Mouse (Mus musculus) ES-Bruce4 (cell line): Measurements from ENCODE around the gene Tom1. TPM values are rescaled to one million over a fixed set of nuclear protein-coding genes. Genes with fewer than 3 reads are reported as not detected.

Experiments used
- H3K27ac ChIP-seq: 2 replicates; pipeline ENCODE4 v1.5.1; 2012; ENCODE audit warnings: low read length, inconsistent platforms; ENCODE audit not compliant: insufficient read depth
- H3K27me3 ChIP-seq: 2 replicates; pipeline ENCODE4 v1.6.1; 2012; ENCODE audit warnings: mild to moderate bottlenecking, low read length, inconsistent platforms; ENCODE audit not compliant: control insufficient read depth, poor library complexity, insufficient read depth, severe bottlenecking
- H3K36me3 ChIP-seq: 2 replicates; pipeline ENCODE4 v1.6.1; 2012; ENCODE audit warnings: inconsistent platforms, mild to moderate bottlenecking, low read length, moderate library complexity; ENCODE audit not compliant: control insufficient read depth, poor library complexity, insufficient read depth, severe bottlenecking
- H3K4me1 ChIP-seq: one replicate; pipeline ENCODE4 v1.8.1; 2011; ENCODE audit warnings: low read length; ENCODE audit not compliant: control insufficient read depth, insufficient read depth
- H3K4me3 ChIP-seq: 2 replicates; pipeline ENCODE4 v1.5.1; 2011; ENCODE audit warnings: low read depth, mild to moderate bottlenecking, low read length
- H3K9ac ChIP-seq: 2 replicates; pipeline ENCODE4 v1.6.1; 2012; ENCODE audit warnings: low read depth, mild to moderate bottlenecking, inconsistent platforms; ENCODE audit not compliant: poor library complexity, severe bottlenecking
- H3K9me3 ChIP-seq: replicated peaks from 2 replicates; pipeline ENCODE4 v1.6.1; 2012; ENCODE audit warnings: mild to moderate bottlenecking, low read length, inconsistent platforms; ENCODE audit not compliant: control insufficient read depth, poor library complexity, insufficient read depth, severe bottlenecking
- CTCF ChIP-seq: IDR thresholded peaks from one replicate; pipeline ENCODE4 v1.8.1; 2011; ENCODE audit warnings: low read depth, low read length
- EP300 ChIP-seq: IDR thresholded peaks from 2 replicates; pipeline ENCODE4 v1.6.1; 2011; ENCODE audit warnings: low read depth, low read length; ENCODE audit not compliant: insufficient read depth
- POLR2A ChIP-seq: IDR thresholded peaks from one replicate; pipeline ENCODE4 v1.8.1; 2011; ENCODE audit warnings: low read length; ENCODE audit not compliant: insufficient read depth
- polyA plus RNA-seq: library from polyadenylated mRNA; stranded (reverse); fragments of >200 nt; gene quantifications from 2 replicates; pipeline ENCODE4 v1.2.4, GENCODE M21; 2011; ENCODE audit warnings: low read depth; ENCODE audit not compliant: missing spikeins, insufficient read depth, insufficient read length

The Tom1 gene
- polyA plus RNA-seq, 1 experiment, result 46.1 TPM

DNA sequence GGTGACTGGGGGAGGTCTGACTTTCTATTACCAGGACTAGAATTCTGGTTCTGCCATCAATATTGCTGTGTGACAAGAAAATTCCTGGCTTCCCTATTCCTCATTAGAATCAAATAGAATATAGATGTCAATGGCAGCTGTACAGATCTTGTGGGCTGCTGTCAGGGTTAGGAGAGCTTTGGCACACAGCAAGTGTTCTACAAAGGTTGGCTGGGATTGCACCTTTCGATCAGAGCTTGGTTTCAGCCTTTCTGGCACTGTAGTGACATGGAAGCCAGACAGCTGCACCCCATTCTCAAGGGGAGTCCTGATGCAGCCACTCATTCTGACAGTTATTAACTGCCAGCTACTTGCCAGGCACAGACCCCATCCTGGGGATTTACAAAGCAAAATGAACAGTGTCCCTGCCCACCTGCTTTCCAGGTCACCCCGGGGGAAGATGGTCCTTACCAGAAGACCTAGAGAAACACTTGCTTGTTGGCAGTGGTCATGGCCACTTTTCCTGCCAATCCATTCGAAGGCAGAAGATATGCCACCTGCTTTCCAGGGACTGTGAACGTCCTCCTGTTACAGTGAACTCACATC is 57.4 kb downstream of the Tom1 start:
- H3K4me1 ChIP-seq, result peaks cover 3% of the 10 kb centered on the region
- H3K36me3 ChIP-seq, result peaks cover 4% of the 10 kb centered on the region

DNA sequence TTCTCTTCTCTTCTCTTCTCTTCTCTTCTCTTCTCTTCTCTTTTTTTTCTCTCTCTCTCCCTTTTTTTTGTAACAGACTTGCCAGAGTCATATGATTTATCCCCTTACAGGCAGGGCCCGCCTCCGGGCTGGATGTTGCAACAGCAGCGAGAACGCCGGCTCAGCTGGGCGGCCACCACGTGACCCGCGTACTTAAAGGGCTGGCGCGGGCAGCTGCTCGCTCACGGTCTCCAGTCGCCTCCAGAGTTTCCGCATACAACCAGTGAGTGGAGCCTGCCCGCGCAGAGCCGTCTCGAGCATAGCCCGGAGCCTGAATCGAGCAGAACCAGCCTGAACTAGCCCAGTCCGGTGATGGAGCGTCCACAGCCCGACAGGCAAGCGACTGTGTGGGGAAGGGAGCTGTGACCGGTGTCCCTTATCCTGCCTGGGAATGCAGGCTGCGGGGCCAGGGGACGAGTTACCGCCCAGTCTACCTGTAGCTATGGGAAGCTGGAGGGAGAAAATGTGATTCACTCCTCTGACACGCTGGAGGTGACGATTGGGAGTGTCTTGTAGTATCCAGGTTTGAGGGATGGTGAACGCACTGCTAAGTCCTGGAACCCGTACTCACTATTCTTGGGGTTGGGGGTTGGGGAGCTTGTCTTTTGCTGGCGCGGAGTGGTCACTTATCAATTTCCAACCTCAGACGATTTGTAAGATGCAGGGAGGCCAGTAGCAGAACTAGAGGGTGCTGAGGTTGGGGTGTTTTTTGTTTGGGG is 60.1 kb downstream of the Tom1 start, which contains the start of gene Hmox1:
TSS of gene Hmox1 (plus strand) at position 223 of the 758 bp plus-strand sequence.
- TF ChIP-seq CTCF (no peak), POLR2A (peak; percentile 81), EP300 (peak; percentile 52; the same call in 1 of the 2 replicates)
- peak within 1 kb of the TSS; percentile 79 for H3K9ac ChIP-seq
- no peaks in the 10 kb centered on the region for H3K27me3 ChIP-seq
- no peaks in the 10 kb centered on the region for H3K9me3 ChIP-seq
- H3K36me3 ChIP-seq, result peaks cover 31% of the 10 kb centered on the region
- peak within 1 kb of the TSS; percentile 59 for H3K27ac ChIP-seq
- peaks cover 3% of the 10 kb centered on the region for H3K4me1 ChIP-seq
- H3K4me3 ChIP-seq, result peak within 1 kb of the TSS; percentile 80

More for the DNA sequence above, 57.4 kb downstream of the Tom1 start:
- Histone ChIP-seq H3K27me3 (no peaks in the 10 kb centered on the region), H3K9me3 (no peaks in the 10 kb centered on the region), H3K4me3 (no peak overlapping the region), H3K27ac (no peak overlapping the region), H3K9ac (no peak overlapping the region)
- no peak for TF ChIP-seq POLR2A
- no peak for TF ChIP-seq CTCF
- no peak for TF ChIP-seq EP300

DNA sequence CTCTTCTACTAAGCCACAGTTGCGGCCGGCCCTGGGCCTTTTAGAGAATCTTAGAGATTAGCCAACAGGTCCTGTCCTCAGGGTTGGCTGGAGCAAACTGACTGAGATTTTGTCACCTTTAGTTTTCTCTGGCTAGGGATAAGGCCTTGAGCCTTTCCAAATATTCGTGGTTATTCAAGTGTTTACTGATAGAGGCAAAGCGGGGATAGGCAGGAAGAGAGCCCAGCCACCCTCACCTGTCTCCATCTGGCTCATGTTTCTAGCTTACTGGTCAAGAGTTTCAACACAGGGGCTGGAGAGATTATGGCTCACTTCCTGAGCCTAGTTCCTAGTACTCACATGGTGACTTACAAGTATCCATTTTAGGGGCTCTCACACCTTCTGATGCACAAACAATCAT is 69.5 kb downstream of the Tom1 start:
- Histone ChIP-seq H3K36me3 (peaks cover 30% of the 10 kb centered on the region), H3K9ac (no peak overlapping the region), H3K9me3 (no peaks in the 10 kb centered on the region), H3K4me3 (no peak overlapping the region), H3K27ac (no peak overlapping the region), H3K4me1 (no peaks in the 10 kb centered on the region), H3K27me3 (no peaks in the 10 kb centered on the region)
- no peak for TF ChIP-seq EP300
- TF ChIP-seq CTCF, result no peak
- no peak for TF ChIP-seq POLR2A

DNA sequence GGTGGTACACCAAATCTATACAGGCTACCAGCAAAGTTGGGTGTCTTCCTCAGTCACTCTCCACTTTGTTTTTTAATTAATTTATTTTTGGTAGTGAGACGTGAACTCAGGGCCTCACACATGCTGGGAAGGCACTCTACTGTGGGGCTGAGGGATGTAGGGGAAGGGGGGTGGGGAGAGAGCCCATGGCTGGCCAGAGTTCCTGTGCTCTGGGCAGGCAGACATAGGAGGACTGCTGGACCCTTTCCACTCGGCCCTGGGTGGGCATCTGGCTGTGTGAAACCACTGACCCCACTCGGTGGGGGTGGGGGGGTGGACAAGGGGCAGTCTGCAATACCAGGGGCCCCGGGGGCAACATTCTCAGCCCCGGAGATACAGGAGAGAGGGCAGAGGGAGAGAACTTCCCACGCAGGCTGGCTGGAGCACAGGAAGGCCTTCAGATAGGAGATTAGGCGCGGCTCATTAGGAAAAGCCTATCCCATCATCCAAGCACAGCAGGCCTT is 69.9 kb downstream of the Tom1 start:
- Histone ChIP-seq H3K36me3 (peaks cover 25% of the 10 kb centered on the region), H3K4me3 (no peak overlapping the region), H3K4me1 (no peaks in the 10 kb centered on the region), H3K27me3 (no peaks in the 10 kb centered on the region), H3K27ac (no peak overlapping the region), H3K9ac (no peak overlapping the region), H3K9me3 (no peaks in the 10 kb centered on the region)
- TF ChIP-seq POLR2A (no peak), EP300 (no peak), CTCF (no peak)

DNA sequence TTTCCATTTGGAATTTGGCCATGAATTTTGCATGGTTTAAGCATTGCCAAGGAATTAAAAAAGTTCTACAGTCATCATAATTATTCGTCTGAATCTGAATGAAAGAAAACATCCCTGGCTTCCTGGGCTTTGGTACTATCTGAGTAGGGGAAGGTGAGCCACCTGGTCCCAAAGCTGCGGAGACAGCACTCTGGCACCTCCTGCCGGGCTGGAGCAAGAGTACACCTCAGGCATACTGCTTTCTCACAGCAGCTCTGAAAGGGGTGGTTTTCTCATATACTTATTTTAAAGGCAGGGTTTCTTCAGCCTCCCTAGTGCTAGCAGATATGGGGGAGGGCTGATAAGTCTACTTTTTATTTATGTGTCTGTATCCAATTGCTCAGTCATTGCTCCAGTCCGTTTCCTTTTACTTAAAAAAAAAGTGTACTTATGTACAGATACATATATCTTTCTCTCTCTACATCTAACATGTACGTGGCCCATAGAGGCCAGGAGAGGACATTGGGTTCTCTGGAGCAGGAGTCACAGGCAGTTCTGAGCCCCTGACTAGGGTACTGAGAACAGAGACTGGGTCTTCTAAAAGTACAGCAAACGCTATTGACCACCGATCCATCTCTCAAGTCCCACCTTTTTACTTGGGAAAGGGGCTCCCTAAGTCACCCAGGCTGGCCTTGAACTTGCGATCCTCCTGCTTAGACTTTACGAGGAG is 75.2 kb downstream of the Tom1 start:
- no peaks in the 10 kb centered on the region for H3K27me3 ChIP-seq
- H3K9ac ChIP-seq, result peak overlapping the region; percentile 91
- H3K27ac ChIP-seq, result peak overlapping the region; percentile 97
- H3K36me3 ChIP-seq, result peaks cover 37% of the 10 kb centered on the region
- no peaks in the 10 kb centered on the region for H3K9me3 ChIP-seq
- no peaks in the 10 kb centered on the region for H3K4me1 ChIP-seq
- peak overlapping the region; percentile 91 for H3K4me3 ChIP-seq
- peak; percentile 64; the same call in 1 of the 2 replicates for TF ChIP-seq EP300
- TF ChIP-seq POLR2A, result no peak
- peak; percentile 86 for TF ChIP-seq CTCF
